Mouse (Mus musculus): ENCODE results near the gene Vmn1r77.
"Not testable (repeated sequence)": the region's sequence is repeated elsewhere in the genome, so short reads cannot be mapped to it uniquely, and the experiment has no call there.

Gene Vmn1r77

GRCm38 (mm10) chr7:12036452-12036851 lies at the start of gene Vmn1r77:
TSS of gene Vmn1r77 (plus strand) at chr7:12036752.
- not testable (repeated sequence) for DNase-seq (ENCODE audit: low spot score)

DNA sequence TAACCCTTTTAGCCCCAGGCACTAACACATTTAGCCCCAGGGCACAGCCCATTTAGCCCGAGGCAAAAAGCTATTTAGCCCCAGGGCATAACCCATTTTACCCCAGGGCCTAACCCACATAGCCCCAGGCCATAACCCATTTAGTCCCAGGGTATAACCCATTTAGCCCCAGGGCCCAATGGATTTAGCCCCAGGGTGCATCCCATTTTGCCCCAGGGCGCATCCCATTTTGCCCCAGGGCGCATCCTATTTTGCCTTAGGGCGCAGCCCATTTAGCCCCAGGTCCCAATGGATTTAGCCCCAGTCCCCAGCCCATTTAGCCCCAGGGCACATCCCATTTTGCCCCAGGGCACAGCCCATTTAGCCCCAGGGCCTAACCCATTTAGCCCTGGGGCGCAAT lies 25.1 kb upstream of the Vmn1r77 start:
- DNase-seq (ENCODE audit: low spot score) = not testable (repeated sequence)

GRCm38 (mm10) chr7:12012392-12012791 lies 24.2 kb upstream of the Vmn1r77 start:
- DNase-seq (ENCODE audit: low spot score) = not testable (repeated sequence)

DNA sequence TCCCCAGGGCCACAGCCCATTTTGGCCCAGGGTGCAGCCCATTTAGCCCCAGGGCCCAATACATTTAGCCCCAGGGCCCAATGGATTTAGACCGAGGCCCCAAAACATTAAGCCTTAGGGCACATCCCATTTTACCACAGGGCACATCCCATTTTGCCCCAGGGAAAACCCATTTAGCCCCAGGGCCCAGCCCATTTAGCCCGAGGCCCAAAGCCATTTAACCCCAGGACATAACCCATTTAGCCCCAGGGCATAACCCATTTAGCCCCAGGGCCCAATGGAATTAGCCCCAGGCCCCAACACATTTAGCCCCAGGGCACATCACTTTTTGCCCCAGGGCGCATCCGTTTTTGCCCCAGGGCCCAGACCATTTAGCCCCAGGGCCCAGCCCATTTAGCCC lies 23.4 kb upstream of the Vmn1r77 start:
- DNase-seq (ENCODE audit: low spot score) = no peak

DNA sequence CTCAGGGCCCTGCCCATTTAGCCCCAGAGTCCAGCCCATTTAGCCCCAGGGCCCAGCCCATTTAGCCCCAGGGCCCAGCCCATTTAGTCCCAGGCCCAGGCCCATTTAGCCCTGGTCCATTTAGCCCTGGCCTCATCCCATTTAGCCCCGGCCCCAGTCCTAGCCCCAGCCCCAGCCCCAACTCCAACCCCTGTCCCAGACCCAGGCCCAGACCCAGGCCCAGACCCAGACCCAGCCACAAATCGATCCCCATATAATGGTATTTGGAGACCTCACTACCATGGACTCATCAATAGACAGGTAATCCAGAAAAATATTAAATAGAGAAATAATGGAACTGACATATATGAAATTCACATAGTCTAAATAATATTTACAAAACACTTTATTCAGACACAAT lies 18.7 kb upstream of the Vmn1r77 start:
- DNase-seq (ENCODE audit: low spot score) = not testable (repeated sequence)

GRCm38 (mm10) chr7:12040664-12041063 lies 4.1 kb downstream of the Vmn1r77 start:
- no peak for DNase-seq (ENCODE audit: low spot score)
